Mouse (Mus musculus): ENCODE data around the gene Ehbp1.

GRCm38 (mm10) chr11:22039854-22040426, 302.2 kb downstream of the Ehbp1 start:
- no peak for TF ChIP-seq CTCF (IDR thresholded peaks at IDR 0.05; ENCODE audit: borderline replicate concordance, insufficient read depth, low read depth, low read length)
- no peak for TF ChIP-seq POLR2A (IDR thresholded peaks at IDR 0.05; ENCODE audit: borderline replicate concordance, insufficient read depth, low read length)
